Comparison of ENCODE assay signal across 15 mouse cellular contexts in the genomic region with DNA sequence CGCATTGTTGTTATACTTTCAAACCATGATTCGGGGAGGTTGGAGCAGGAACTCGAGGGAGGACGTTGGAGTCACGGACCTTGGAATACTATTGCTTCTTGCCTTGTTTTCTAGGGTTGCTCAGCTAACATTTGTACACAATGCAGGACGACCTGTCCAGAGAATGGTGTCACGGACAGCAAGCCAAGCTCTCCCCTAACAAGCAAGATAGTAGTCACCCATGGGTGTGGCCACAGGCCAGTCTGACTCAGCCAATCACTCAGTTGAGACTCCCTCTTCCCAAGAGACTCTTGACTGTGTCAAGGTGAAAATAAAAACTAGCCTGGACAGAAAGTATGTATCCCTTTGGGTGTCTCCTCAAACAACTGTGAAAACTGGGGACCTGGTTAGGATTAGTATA.
DNase-seq lines count a peak whose midpoint lies in the region.
"Had no signal": no experiment of that assay in that cellular context is flagged by ENCODE, and none has a peak within 500 bp of the region (broad histone marks: within the 10 kb centered on the region; RNA-seq: fewer than 3 reads in every experiment).

No protein-coding gene starts in this region.

- intact Hi-C loops in heart, postnatal 36 days (cut with DNase I), result loop anchor here (5.0 kb wide), 1 partner anchor 54 kb away; no protein-coding TSS in a partner anchor

- peak; percentile 45 for DNase-seq in adrenal gland, adult 2 months
- no peak for DNase-seq in adrenal gland, postnatal 25 days
- DNase-seq in adrenal gland, adult 8-10 months, result peak; percentile 12
- no peak for DNase-seq in adrenal gland, postnatal 10 days
- peak; percentile 65 for DNase-seq in heart, adult 11 months
- DNase-seq in heart, postnatal 36 days, result no peak
- DNase-seq: adrenal gland, postnatal 14 days; B cell, adult 2 months; cerebellum, adult 11 months; cerebellum, adult 11-12 months; cerebellum, adult 18-20 months; cerebellum, adult 2 months; cerebellum, adult 8-10 months; cerebellum, adult 9-10 months; cerebellum, adult 9-11 months had no signal

Comparison
In these comparisons a context has a peak if more than half of its experiments do, and no peak if none do; other contexts are left out.
1. DNase-seq: peak in adrenal gland, adult 2 months (single experiment), adrenal gland, adult 8-10 months (single experiment) and heart, adult 11 months (single experiment); none in adrenal gland, postnatal 25 days (single experiment), adrenal gland, postnatal 10 days (single experiment) and heart, postnatal 36 days (0 of 2).